Mouse (Mus musculus) olfactory bulb, adult 2 months (tissue): ENCODE results near the gene Slc7a7.

Experiments used
- CTCF ChIP-seq: fragments of 200-500 bp; IDR thresholded peaks from 2 replicates; pipeline ENCODE4 v1.5.1; 2012; ENCODE audit warnings: low read depth, mild to moderate bottlenecking, low read length, moderate library complexity; ENCODE audit not compliant: insufficient read depth
- POLR2A ChIP-seq: fragments of 200-500 bp; IDR thresholded peaks from 2 replicates; pipeline ENCODE4 v1.6.1; 2012; ENCODE audit warnings: mild to moderate bottlenecking, low read depth, low read length, moderate library complexity; ENCODE audit not compliant: insufficient read depth

DNA sequence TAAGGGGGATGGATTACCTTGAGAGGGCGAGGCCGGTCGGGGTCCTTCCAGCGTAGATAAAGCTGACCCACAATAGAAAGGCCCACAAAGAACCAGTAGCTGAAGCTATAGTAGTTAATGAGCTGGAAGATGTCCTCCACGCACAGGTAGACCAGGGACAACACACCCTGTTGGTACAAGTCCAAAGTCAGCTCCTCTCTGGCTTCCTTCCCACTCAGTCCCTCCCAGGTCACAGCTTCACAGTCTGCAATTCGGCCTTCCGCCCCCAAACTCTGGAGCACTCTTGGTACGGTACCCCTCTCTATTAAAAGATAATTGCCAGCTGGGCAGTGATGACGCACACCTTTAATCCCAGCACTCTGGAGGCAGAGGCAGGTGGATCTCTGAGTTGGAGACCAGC lies 44.7 kb downstream of the Slc7a7 start:
- no peak for TF ChIP-seq POLR2A
- no peak for TF ChIP-seq CTCF
